Mouse (Mus musculus): ENCODE measurements around the gene Cnot6. TPM values are rescaled to one million over a fixed set of nuclear protein-coding genes. Genes with fewer than 3 reads are reported as not detected.

The Cnot6 gene
- polyA plus RNA-seq, 1 experiment = 74.3 TPM

DNA sequence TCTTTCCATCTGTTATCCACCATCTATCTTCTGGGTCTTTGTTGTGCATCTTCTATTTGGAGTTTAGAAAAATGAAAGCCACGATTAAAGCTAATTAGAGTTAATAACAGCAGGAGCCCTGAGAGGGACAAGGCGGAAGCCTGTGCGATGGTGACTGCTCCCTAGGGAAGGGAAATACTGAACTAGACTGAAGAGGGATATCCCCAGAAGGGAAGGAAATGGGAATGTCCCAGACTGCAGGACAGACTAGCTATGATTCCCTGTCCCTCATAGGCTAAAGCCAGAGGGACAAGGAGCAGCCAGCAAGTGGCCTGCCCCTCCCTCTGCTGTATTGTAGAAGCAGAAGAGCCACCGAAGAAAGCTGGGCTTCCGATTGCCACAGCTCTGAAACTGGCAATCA lies 90.6 kb downstream of the Cnot6 start:
- no peak for TF ChIP-seq POLR2A (IDR thresholded peaks at IDR 0.05; ENCODE audit: borderline replicate concordance, extremely low read depth, insufficient read depth, insufficient read length, poor library complexity, severe bottlenecking)
- no peak for TF ChIP-seq CTCF (IDR thresholded peaks at IDR 0.05; ENCODE audit: borderline replicate concordance, extremely low read depth, insufficient read depth, insufficient read length)
- no peak for DNase-seq (ENCODE audit: low read depth)

Other genes with a start within 250 kb of the Cnot6 start
- gene Olfr1386, start 247.7 kb downstream of the Cnot6 start, polyA plus RNA-seq (2012; rRNA removed) = not detected in 2 replicates
- not detected in 2 replicates for gene Olfr1385, start 223.7 kb downstream of the Cnot6 start, polyA plus RNA-seq (2012; rRNA removed)
- gene Olfr1384, start 206.0 kb downstream of the Cnot6 start, polyA plus RNA-seq (2012; rRNA removed) = not detected in 2 replicates
- gene Olfr1383, start 193.1 kb downstream of the Cnot6 start, polyA plus RNA-seq (2012; rRNA removed) = not detected in 2 replicates
- gene Olfr1382, start 184.5 kb downstream of the Cnot6 start, polyA plus RNA-seq (2012; rRNA removed) = not detected in 2 replicates
- gene Olfr1381, start 169.3 kb downstream of the Cnot6 start, polyA plus RNA-seq (2012; rRNA removed) = not detected in 2 replicates
- gene Olfr1380, start 155.8 kb downstream of the Cnot6 start, polyA plus RNA-seq (2012; rRNA removed) = not detected in 2 replicates
- 2.3 and 3.7 TPM in 2 replicates for gene Flt4, start 103.5 kb downstream of the Cnot6 start, polyA plus RNA-seq (2012; rRNA removed)
- gene Scgb3a1, start 49.1 kb downstream of the Cnot6 start, polyA plus RNA-seq (2012; rRNA removed) = not detected in 2 replicates
- gene Gfpt2, start 81.5 kb upstream of the Cnot6 start, polyA plus RNA-seq (2012; rRNA removed) = 5.5 and 6.7 TPM in 2 replicates
- 81.0 and 89.3 TPM in 2 replicates for gene Mapk9, start 134.0 kb upstream of the Cnot6 start, polyA plus RNA-seq (2012; rRNA removed)
- gene Rasgef1c, start 189.1 kb upstream of the Cnot6 start, polyA plus RNA-seq (2012; rRNA removed) = 10.4 and 16.4 TPM in 2 replicates